ENCODE assay signal across 11 mouse cellular contexts in the genomic region with DNA sequence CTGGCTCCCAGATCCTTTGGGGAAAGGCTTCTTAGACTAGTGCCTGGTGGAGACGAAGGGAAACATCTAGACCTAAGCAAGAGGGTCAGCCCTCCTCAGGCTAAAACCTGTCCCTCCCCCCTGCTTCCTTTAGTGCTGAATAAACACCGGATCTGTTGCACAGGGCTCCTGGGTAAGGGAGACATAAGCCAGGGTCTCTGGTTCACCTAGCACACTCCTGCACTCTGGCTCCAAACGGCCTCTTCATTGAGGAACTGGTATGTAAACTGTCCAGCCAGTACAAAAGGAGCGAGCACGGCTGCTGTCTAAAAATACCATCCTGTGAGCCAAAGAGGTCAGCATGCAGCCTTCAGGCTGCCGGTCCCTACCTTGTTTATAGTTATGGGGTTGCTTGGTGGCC.
DNase-seq lines count a peak whose midpoint lies in the region; ATAC-seq and TF ChIP-seq lines count a peak whose summit lies in the region.
"Had no signal": no experiment of that assay in that cellular context is flagged by ENCODE, and none has a peak within 500 bp of the region (broad histone marks: within the 10 kb centered on the region; RNA-seq: fewer than 3 reads in every experiment).

No protein-coding gene starts in this region.

- peak overlapping the region; percentile 90 for H3K27ac ChIP-seq in kidney, embryonic 16.5 days (ENCODE audit: low read length)
- H3K27ac ChIP-seq in heart, embryonic 10.5 days = peak overlapping the region; percentile 86
- peak overlapping the region; percentile 21; the same call in 1 of the 2 replicates for H3K27ac ChIP-seq in limb, embryonic 11.5 days (replicated peaks; ENCODE audit: low read depth, low read length)
- no peak overlapping the region for H3K27ac ChIP-seq in olfactory bulb, adult 2 months (ENCODE audit: insufficient read depth, low read depth, low read length)

- peak overlapping the region; percentile 5; the same call in 1 of the 2 replicates for H3K9ac ChIP-seq in kidney, embryonic 16.5 days (replicated peaks; ENCODE audit: low read length)
- 0 out of 2 replicates have a peak overlapping the region, but pooled peaks have one; percentile 19 for H3K9ac ChIP-seq in limb, embryonic 11.5 days (ENCODE audit: low read length)

- no peak overlapping the region; the same call in 1 of the 2 replicates for H3K4me2 ChIP-seq in kidney, embryonic 16.5 days (replicated peaks; ENCODE audit: low read depth, low read length)
- no peak overlapping the region for H3K4me2 ChIP-seq in limb, embryonic 11.5 days (ENCODE audit: low read depth, severe bottlenecking)

- 0 out of 2 replicates have a peak, but pooled peaks have one; percentile 23 for TF ChIP-seq POLR2A in olfactory bulb, adult 2 months (IDR thresholded peaks at IDR 0.05; ENCODE audit: insufficient read depth, low read depth, low read length)

- DNase-seq in kidney, postnatal 36 days = no peak
- no peak for DNase-seq in heart, embryonic 10.5 days (ENCODE audit: low spot score)
- no peak for DNase-seq in limb, embryonic 11.5 days (ENCODE audit: low spot score)
- no peak for DNase-seq in gastrocnemius, postnatal 36 days
- DNase-seq in embryo, embryonic 10 days (ENCODE audit: low spot score) = no peak
- no peak for DNase-seq in gastrocnemius, postnatal 25 days
- DNase-seq: layer of hippocampus, adult 9-11 months had no signal

- intact Hi-C loops in gastrocnemius, postnatal 36 days (cut with DNase I) = no loop called here

- no peaks in the 10 kb centered on the region for H3K27me3 ChIP-seq in kidney, embryonic 16.5 days (ENCODE audit: insufficient read depth, low read length)
- H3K27me3 ChIP-seq in heart, embryonic 10.5 days (ENCODE audit: insufficient read depth, poor library complexity, severe bottlenecking) = no peaks in the 10 kb centered on the region
- no peaks in the 10 kb centered on the region for H3K27me3 ChIP-seq in limb, embryonic 11.5 days (ENCODE audit: control insufficient read depth, insufficient read depth, low read length)

- TF ChIP-seq CTCF in olfactory bulb, adult 2 months (IDR thresholded peaks at IDR 0.05; ENCODE audit: insufficient read depth, low read depth, low read length) = no peak

- H3K4me3 ChIP-seq in kidney, embryonic 16.5 days (ENCODE audit: low read length) = no peak overlapping the region
- no peak overlapping the region for H3K4me3 ChIP-seq in heart, embryonic 10.5 days
- no peak overlapping the region for H3K4me3 ChIP-seq in limb, embryonic 11.5 days (ENCODE audit: low read depth, low read length)
- no peak overlapping the region for H3K4me3 ChIP-seq in olfactory bulb, adult 2 months (ENCODE audit: insufficient read depth, low read depth, low read length)
- H3K4me3 ChIP-seq: erythroblast, embryonic 14.5 days; megakaryocyte, embryonic 14.5 days had no signal

- H3K9me3 ChIP-seq in kidney, embryonic 16.5 days (ENCODE audit: low read length) = no peaks in the 10 kb centered on the region
- no peaks in the 10 kb centered on the region for H3K9me3 ChIP-seq in heart, embryonic 10.5 days
- H3K9me3 ChIP-seq in limb, embryonic 11.5 days (ENCODE audit: control insufficient read depth, low read length) = no peaks in the 10 kb centered on the region

- ATAC-seq in kidney, embryonic 16.5 days (ENCODE audit: low FRiP score, low TSS enrichment) = peak; percentile 70
- no peak for ATAC-seq in limb, embryonic 11.5 days (ENCODE audit: insufficient number of reproducible peaks, low FRiP score, low TSS enrichment, low read depth)

- H3K4me1 ChIP-seq in kidney, embryonic 16.5 days (ENCODE audit: insufficient read depth, low read length) = peaks cover 31% of the 10 kb centered on the region
- H3K4me1 ChIP-seq in heart, embryonic 10.5 days = peaks cover 57% of the 10 kb centered on the region
- H3K4me1 ChIP-seq in limb, embryonic 11.5 days (ENCODE audit: control insufficient read depth, insufficient read depth, low read length) = peaks cover 9% of the 10 kb centered on the region
- peaks cover 2% of the 10 kb centered on the region; the same call in 1 of the 2 replicates for H3K4me1 ChIP-seq in olfactory bulb, adult 2 months (ENCODE audit: control insufficient read depth, insufficient read depth, low read length)
- H3K4me1 ChIP-seq: megakaryocyte, embryonic 14.5 days had no signal

- no peaks in the 10 kb centered on the region for H3K36me3 ChIP-seq in kidney, embryonic 16.5 days (ENCODE audit: insufficient read depth, low read length)
- H3K36me3 ChIP-seq in heart, embryonic 10.5 days = peaks cover 10% of the 10 kb centered on the region; the same call in 1 of the 2 replicates
- no peaks in the 10 kb centered on the region for H3K36me3 ChIP-seq in limb, embryonic 11.5 days (ENCODE audit: control insufficient read depth, insufficient read depth, low read length)

- WGBS in kidney, embryonic 16.5 days = 12% methylated on average over 6 of the region's 6 CpGs
- WGBS in heart, embryonic 10.5 days = 17% methylated on average over 6 of the region's 6 CpGs
- WGBS in limb, embryonic 11.5 days = 46% methylated on average over 6 of the region's 6 CpGs
- WGBS in olfactory bulb, adult 2 months = 73% methylated on average over 6 of the region's 6 CpGs
